In genomic region chr17:45516488-45516887, GRCm38 (mm10) we compare ENCODE assay signal across 9 mouse cellular contexts. TPM values are rescaled to one million over a fixed set of nuclear protein-coding genes. Genes with fewer than 3 reads are reported as not detected.
A peak's percentile ranks its signal among the peaks of the same experiment; 100 is the strongest.
DNase-seq lines count a peak whose midpoint lies in the region; ATAC-seq and TF ChIP-seq lines count a peak whose summit lies in the region.
"Had no signal": no experiment of that assay in that cellular context is flagged by ENCODE, and none has a peak within 500 bp of the region (broad histone marks: within the 10 kb centered on the region; RNA-seq: fewer than 3 reads in every experiment).

No protein-coding gene starts in this region.

- TF ChIP-seq CTCF in Patski (IDR thresholded peaks at IDR 0.05), result no peak

- in situ Hi-C loops in Patski (cut with MboI; ENCODE audit: low pct_unique_long_range_greater_than_20kb), result no loop called here

- H3K4me1 ChIP-seq in forebrain, embryonic 15.5 days, result no peaks in the 10 kb centered on the region
- peaks cover 11% of the 10 kb centered on the region; the same call in 1 of the 2 replicates for H3K4me1 ChIP-seq in hindbrain, embryonic 13.5 days (replicated peaks)
- H3K4me1 ChIP-seq: lung, embryonic 15.5 days had no signal

- no peaks in the 10 kb centered on the region for H3K27me3 ChIP-seq in Patski
- no peaks in the 10 kb centered on the region for H3K27me3 ChIP-seq in forebrain, embryonic 15.5 days
- no peaks in the 10 kb centered on the region for H3K27me3 ChIP-seq in hindbrain, embryonic 13.5 days
- H3K27me3 ChIP-seq: lung, embryonic 15.5 days had no signal

- CTCF ChIA-PET in Patski (lab: Charles Lee), result interaction anchor here (0.7 to 2.1 kb wide), 15 partner anchors 8 to 48 kb away, joined by 3 to 10 read pairs (median 3); partner anchors contain the start of genes Aars2 and Tmem151b

- DNase-seq in Patski (ENCODE audit: low read depth, low spot score), result no peak
- DNase-seq in cerebellum, adult 11 months, result peak; percentile 90
- DNase-seq in left cerebral cortex, adult 11 months (ENCODE audit: low spot score), result peak; percentile 58
- peak; percentile 78 for DNase-seq in mesoderm, embryonic 11.5 days (ENCODE audit: low read depth, low spot score)
- DNase-seq in right cerebral cortex, postnatal 14 days, result peak; percentile 84
- peak; percentile 48 to 75 for DNase-seq in urinary bladder, postnatal 4 days (ENCODE audit: low spot score in 2 of 2)

- H3K4me2 ChIP-seq in forebrain, embryonic 15.5 days (replicated peaks), result no peak overlapping the region
- no peak overlapping the region for H3K4me2 ChIP-seq in hindbrain, embryonic 13.5 days
- H3K4me2 ChIP-seq: lung, embryonic 15.5 days had no signal

- WGBS in forebrain, embryonic 15.5 days, result 54% methylated on average over 8 of the region's 8 CpGs
- WGBS in hindbrain, embryonic 13.5 days, result 53% methylated on average over 8 of the region's 8 CpGs

- H3K4me3 ChIP-seq in forebrain, embryonic 15.5 days, result no peak overlapping the region
- H3K4me3 ChIP-seq in hindbrain, embryonic 13.5 days, result no peak overlapping the region
- H3K4me3 ChIP-seq: lung, embryonic 15.5 days had no signal

- no peaks in the 10 kb centered on the region for H3K9me3 ChIP-seq in forebrain, embryonic 15.5 days
- no peaks in the 10 kb centered on the region for H3K9me3 ChIP-seq in hindbrain, embryonic 13.5 days
- H3K9me3 ChIP-seq: lung, embryonic 15.5 days had no signal

- H3K9ac ChIP-seq in forebrain, embryonic 15.5 days (replicated peaks), result no peak overlapping the region
- H3K9ac ChIP-seq in hindbrain, embryonic 13.5 days, result peak overlapping the region; percentile 36
- H3K9ac ChIP-seq: lung, embryonic 15.5 days had no signal

- H3K36me3 ChIP-seq in forebrain, embryonic 15.5 days, result peaks cover 2% of the 10 kb centered on the region; the same call in 1 of the 2 replicates
- peaks cover 33% of the 10 kb centered on the region for H3K36me3 ChIP-seq in hindbrain, embryonic 13.5 days

- ATAC-seq in Patski, result peak; percentile 22
- ATAC-seq in forebrain, embryonic 15.5 days (replicated peaks), result peak; percentile 64
- peak; percentile 29; the same call in 1 of the 2 replicates for ATAC-seq in hindbrain, embryonic 13.5 days (ENCODE audit: low FRiP score)

- POLR2A ChIA-PET in Patski (lab: Charles Lee), result interaction anchor here (1.8 kb wide), 1 partner anchor 9 kb away, joined by 10 read pairs; the partner anchor contains the start of gene Aars2

- H3K27ac ChIP-seq in forebrain, embryonic 15.5 days (replicated peaks), result no peak overlapping the region
- H3K27ac ChIP-seq in hindbrain, embryonic 13.5 days, result no peak overlapping the region
- H3K27ac ChIP-seq: lung, embryonic 15.5 days had no signal

RNA-seq across cellular contexts. Expression of gene Tcte1, which starts 6.7 kb away (rescaled TPM):
- polyA plus RNA-seq in Patski (2021), result not detected
- polyA plus RNA-seq in forebrain, embryonic 15.5 days (2015; fragmentation: Nextera tagmentation; extraction: Ambion mirVana), result 4.7 and 4.8 TPM in 2 replicates
- polyA plus RNA-seq in hindbrain, embryonic 13.5 days (2015; fragmentation: Nextera tagmentation; extraction: Ambion mirVana), result 3.0 TPM in 2 replicates

RNA-seq across cellular contexts. Expression of gene Aars2, which starts 9.8 kb away (rescaled TPM):
- polyA plus RNA-seq in Patski (2021), result 17.2 TPM
- 17.3 and 17.4 TPM in 2 replicates for polyA plus RNA-seq in forebrain, embryonic 15.5 days (2015; fragmentation: Nextera tagmentation; extraction: Ambion mirVana)
- 17.4 and 19.1 TPM in 2 replicates for polyA plus RNA-seq in hindbrain, embryonic 13.5 days (2015; fragmentation: Nextera tagmentation; extraction: Ambion mirVana)

RNA-seq across cellular contexts. Expression of gene Tmem151b, which starts 33.0 kb away (rescaled TPM):
- polyA plus RNA-seq in Patski (2021), result 14.5 TPM
- polyA plus RNA-seq in forebrain, embryonic 15.5 days (2015; fragmentation: Nextera tagmentation; extraction: Ambion mirVana), result 34.5 and 36.2 TPM in 2 replicates
- 26.6 and 27.3 TPM in 2 replicates for polyA plus RNA-seq in hindbrain, embryonic 13.5 days (2015; fragmentation: Nextera tagmentation; extraction: Ambion mirVana)

RNA-seq across cellular contexts. Expression of gene Nfkbie, which starts 39.0 kb away (rescaled TPM):
- polyA plus RNA-seq in Patski (2021), result 9.5 TPM
- polyA plus RNA-seq in forebrain, embryonic 15.5 days (2015; fragmentation: Nextera tagmentation; extraction: Ambion mirVana), result 4.2 and 4.6 TPM in 2 replicates
- 5.6 and 6.5 TPM in 2 replicates for polyA plus RNA-seq in hindbrain, embryonic 13.5 days (2015; fragmentation: Nextera tagmentation; extraction: Ambion mirVana)

RNA-seq across cellular contexts. Expression of gene Spats1, which starts 41.3 kb away (rescaled TPM):
- polyA plus RNA-seq in Patski (2021), result 0.51 TPM
- polyA plus RNA-seq in forebrain, embryonic 15.5 days (2015; fragmentation: Nextera tagmentation; extraction: Ambion mirVana), result 1.4 and 1.7 TPM in 2 replicates
- 2.0 and 2.1 TPM in 2 replicates for polyA plus RNA-seq in hindbrain, embryonic 13.5 days (2015; fragmentation: Nextera tagmentation; extraction: Ambion mirVana)
